Mouse (Mus musculus): ENCODE results near the gene Shisal1.

Gene Shisal1

DNA sequence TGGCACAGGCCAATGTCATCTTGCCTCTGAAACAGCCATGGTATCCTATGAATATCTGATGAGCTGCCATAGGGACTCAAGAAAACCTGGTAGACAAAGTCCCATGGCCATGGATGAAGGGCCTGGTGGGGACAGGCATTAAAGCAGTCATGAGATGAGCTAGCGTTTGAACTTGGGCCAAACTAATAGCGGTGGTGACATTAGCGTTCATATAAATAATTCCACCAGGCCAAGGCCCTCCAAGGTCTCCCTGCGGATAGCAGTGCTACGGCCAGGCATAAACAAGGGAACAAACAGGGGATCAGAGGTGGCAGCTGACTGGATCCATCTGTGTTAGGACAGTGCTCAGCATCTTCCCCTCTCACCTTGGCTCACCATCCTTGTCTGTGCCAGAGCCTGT is 21.2 kb downstream of the Shisal1 start:
- 91% methylated on average over 5 of the region's 5 CpGs for WGBS

DNA sequence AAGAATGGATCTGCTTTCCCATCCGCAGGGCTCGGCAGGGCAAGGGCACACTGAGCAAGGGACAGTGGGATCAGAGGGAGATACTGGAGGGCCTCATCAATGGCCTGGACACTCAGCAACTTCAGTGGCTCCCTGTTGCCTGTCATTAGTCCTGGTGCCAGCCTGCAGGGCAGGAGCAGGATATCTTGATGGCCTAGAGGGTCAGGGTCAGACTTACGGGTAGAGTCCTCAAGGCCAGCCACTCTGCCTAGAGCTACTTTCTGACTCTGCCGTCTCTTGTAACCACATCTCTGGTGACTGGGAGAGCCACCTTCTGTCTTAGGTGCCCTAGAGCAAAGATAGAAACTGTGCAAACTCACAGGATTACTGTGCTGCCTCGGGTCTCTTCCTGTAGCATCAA is 23.1 kb downstream of the Shisal1 start:
- WGBS: 88% methylated on average over 5 of the region's 5 CpGs

- 60% methylated on average over 4 of the region's 4 CpGs for WGBS
These were observed 28.7 kb downstream of the Shisal1 start for GRCm38 (mm10) chr15:84418266-84418610.

DNA sequence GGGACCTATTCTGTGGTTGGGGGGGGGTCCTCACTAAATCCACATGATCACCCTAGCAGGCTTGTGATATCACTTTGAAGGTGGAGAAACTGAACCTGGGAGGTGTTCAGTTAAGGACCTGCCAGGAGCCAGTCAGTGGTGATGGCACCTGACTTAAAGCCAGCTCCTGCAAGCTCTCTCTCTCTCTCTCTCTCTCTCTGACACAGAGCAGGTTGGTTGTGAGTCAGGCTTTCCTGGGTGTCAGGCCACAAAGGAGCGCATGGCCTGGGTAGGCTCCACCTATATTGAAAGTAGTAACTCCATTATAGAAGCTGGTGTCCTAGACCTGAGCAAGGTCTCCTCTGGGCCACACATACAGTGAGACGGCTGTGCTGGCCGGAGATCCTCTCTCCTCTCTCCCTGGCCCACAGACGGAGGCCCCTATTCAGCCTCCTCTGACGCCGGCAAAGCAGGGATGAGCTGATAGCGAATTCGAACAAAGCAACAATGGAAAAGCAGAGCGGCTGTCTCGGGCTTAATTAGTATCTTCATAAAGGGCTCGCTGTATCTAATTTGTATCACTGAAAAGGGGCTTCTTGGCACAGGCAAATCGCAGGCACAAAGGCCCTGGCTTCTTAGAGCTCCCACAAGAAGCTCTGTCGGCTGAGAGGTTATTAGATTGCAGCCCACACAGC is 29.2 kb downstream of the Shisal1 start:
- 57% methylated on average over 13 of the region's 13 CpGs for WGBS

DNA sequence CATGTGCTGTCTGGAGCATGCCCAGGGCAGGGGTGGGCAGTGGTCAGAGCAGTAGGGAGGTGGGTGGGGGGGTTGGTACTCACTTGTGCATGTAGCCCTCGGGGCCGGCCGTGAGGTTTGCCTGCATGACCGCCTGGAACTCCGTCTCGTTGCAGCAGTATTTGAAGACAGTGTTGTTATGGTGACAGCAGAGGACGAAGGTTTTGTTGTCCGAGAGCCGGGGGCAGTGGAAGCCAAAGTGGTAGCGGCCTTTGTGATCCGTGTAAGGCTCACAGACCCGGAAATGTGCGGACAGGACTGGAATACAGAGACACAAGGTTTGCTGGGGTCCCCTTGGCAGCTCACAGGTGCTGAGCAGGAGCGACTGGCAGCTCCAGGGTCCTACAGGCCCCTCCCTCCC is 29.9 kb downstream of the Shisal1 start:
- 67% methylated on average over 14 of the region's 14 CpGs for WGBS

DNA sequence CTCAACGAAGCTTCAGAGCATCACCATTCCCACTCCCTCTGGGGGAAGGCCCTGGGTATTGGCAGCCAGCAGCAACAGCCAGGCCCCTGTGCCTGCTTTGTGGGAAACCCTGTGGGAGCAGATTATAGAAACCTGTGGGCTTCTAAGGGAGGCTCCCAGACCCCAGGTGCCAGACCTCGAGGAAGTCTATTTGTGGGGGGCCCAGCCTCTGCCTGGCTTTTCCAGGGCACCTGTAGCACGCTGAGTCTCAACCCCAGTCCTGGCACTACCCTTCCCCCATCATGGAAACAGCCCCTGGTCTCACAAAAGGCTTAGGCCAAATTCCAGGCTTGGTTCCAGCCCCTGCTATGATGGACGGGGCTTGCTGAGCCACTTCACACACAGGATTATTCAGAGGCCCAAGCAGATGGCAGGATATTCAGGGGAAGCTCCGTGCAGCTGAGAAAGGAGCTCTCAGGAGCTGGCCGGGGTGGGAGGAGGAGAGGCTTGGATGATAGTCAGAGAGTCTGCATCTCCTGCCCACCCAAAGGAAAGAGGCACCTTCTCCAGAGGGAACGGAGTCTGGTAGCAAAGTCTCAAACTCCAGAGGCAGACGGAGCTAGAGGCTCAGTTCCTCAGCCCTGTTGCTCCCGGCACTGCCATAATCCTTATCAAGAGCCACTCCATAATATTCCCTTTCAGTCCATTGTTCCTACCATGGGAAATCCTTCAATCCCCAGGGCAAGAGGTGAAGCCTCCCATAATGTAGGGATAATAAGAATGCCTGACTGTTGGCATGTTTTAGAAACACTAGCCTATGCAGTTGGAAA is 32.7 kb downstream of the Shisal1 start:
- 27% methylated on average over 9 of the region's 9 CpGs for WGBS

GRCm38 (mm10) chr15:84412409-84412808 is 34.5 kb downstream of the Shisal1 start:
- 20% methylated on average over 6 of the region's 6 CpGs for WGBS

DNA sequence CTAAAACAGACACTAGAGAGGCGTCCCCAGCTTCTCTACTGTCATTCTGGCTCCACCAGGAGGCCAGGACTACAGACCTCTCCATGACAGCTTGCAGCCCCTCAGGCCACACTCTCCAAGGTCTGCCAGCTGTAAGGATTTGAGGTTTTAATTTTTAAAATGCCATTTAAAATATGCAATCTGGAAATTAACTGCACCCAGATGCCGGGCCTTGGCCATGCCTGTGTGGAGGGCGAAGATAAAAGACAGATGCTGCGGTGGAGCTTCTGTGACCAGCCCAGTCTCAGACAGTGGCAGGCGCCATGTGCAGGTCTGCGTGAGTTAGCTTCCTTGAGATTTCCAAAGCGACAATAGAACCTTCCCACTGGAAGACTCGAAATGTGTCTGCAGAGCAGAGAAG is 36.8 kb downstream of the Shisal1 start:
- 86% methylated on average over 8 of the region's 8 CpGs for WGBS

GRCm38 (mm10) chr15:84408576-84408975 is 38.3 kb downstream of the Shisal1 start:
- 41% methylated on average over 3 of the region's 3 CpGs for WGBS

- 97% methylated on average over 3 of the region's 3 CpGs for WGBS
These were observed 41.1 kb downstream of the Shisal1 start for GRCm38 (mm10) chr15:84405759-84406158.

DNA sequence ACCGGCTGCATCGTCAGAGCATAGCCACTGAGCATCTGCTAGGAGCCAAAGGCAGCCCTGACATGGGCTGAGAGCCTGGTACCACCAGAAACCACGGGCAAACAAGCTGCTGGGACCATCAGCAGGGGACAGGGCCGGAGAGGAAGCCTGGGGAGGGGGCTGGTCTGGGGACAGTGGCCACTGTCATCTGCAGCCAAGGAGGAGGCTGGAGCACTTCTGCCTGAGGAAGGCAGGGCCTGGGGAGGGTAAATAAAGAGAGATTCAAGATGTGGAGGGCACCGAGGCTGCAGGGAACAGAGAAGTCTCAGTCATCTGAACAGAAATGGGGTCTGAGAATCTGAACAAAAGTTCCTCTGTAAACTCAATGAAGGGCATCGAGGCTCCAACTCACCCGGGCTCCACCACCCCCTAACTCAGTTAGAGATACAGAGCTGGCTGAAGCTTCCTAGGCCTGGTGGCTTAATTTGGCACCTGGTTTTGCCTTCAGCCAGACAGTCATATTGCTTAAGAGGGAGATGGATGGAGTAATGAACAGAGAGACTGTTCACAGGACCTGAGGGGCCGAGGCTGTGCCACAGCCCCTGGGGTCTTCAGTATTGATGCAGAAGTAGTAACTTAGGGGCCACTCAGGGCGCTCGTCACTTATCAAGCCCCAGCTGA is 43.3 kb downstream of the Shisal1 start:
- WGBS: 74% methylated on average over 10 of the region's 10 CpGs

DNA sequence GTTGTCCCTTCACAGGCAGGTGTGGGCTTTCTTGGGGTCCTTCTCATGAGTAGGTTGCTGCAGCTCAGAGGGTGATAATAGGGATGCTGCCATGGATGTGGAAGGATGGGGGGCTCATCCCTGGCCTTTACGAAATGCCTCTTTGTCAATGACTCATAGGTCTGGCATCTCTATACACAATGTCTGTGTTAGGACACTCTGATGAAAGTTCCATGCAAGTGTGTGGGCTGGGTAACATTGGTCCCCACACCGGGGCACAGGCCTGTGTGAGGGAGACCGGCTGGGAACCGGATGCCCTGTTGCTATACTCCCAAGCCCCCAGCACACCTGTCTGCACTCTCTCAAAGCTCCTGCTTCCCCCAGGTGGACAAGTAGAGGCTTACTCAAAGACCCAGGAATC is 48.3 kb downstream of the Shisal1 start:
- 81% methylated on average over 4 of the region's 4 CpGs for WGBS

DNA sequence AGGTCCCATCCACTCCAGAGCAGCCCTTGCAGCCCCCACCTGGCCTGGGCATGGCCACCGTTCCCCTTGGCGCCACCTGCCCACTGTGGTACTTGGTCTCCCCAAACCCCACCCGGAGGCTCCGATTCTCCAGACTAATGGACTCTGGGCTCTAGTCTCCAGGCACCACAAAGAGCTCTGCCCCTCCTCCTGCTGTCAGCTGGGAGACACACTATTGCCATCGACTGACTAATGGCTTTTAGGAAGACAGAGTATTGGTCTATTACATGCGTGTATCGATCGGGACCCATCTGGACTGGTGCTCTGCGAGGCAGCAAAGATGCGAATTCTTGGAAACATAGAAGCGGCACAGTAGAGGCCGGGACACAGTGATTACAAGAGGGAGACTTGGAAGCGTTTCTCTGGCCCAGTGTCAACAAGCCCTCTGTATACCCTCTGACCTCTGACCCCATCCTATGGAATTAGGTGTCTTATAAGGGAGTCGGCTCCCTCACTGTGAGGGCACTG is 49.2 kb downstream of the Shisal1 start:
- 87% methylated on average over 14 of the region's 14 CpGs for WGBS

DNA sequence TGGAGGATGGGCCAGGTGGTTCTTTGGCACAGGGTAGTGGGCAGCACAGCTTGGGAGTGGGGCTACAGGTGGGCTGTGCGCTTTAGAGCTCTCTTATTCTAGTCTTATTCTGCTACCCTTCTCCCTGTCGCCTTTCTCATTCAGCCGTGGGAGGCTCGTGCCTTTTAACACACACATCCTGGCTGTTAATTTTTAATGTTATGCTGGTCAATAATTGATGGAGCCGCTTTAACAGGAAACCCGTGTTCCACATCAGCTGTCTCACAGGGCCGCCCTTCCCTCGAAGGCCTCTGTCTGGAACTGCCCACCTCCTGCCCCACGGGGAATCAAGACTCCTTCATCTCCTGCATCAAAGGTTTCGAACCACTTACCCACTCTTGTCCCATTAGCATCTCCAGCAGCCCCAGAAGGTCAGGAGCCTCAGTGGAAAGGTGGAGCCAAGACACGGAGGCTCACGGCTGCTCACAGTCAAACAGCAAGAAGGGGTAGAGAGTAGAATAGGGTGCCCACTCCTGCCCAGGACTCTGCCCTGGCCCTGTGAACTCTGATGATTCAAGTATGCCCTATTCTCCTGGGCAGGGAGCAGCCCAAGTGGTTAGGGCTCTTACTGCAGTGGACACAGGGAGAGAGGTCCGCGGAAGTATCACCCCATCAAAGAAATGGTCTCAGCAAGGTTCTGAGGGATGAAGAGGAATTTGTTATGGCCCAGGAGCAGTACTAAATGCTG is 51.4 kb downstream of the Shisal1 start:
- WGBS: 95% methylated on average over 14 of the region's 14 CpGs

DNA sequence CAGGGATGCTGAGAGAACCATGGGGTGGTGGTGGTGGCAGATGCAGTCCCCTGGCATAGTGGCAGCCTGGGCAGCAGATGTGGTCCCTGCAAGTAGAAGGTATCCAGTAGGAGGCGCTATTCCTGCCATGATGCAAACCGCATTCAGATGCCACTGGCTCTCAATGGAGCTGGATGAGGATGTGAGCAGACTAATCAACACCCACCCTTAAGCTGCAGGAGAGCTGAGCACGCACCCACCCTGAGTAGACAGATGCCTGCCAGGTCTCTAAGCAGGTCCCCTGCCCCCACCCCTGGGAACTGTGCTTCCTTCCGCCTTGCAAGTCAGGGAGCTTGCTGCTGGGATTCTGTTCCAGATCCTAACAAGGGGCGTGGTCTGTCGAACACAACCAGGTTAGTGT is 53.6 kb downstream of the Shisal1 start:
- WGBS: 50% methylated on average over 6 of the region's 6 CpGs

DNA sequence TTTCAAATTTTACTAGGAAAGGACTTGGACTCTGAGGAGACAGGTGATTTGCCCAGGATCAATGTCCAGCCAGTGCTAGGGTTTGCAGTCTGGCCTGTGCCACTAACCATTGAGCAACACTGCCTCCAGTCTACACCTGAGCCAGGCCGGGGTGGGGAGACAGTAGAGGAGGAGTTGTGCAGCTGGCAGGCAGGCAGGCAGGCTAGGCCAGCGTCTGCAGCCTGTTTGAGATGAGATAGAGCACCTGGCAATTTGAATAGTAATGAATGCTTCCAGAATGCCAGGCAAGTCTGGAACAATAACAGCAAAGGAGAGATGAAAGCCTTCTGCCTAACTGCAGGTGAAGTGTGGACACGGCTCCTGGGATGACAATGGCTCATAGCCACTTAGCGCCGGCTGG is 54.1 kb downstream of the Shisal1 start:
- 70% methylated on average over 5 of the region's 5 CpGs for WGBS

GRCm38 (mm10) chr15:84392131-84392530 is 54.8 kb downstream of the Shisal1 start:
- 94% methylated on average over 4 of the region's 4 CpGs for WGBS

DNA sequence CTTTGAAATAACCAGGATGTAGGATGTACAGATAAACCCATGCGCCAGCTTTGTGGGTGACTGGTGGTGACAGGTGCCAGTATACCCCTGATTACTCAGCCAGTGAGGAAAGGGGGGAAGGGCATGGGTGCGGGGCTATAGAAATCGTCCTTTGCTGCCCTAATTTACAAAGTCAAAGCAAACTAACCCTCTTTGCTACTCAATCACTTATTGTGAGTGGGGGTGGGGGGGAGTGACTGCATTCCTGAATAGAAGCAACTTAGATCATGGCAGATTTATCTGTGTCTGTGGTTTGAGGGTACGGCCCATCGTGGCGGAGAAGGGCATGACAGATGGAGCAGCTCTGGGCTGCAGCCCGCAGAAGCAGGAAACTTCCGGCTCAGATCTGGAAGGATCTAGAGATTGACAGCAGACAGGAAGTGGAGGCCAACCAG is 58.2 kb downstream of the Shisal1 start:
- 84% methylated on average over 8 of the region's 8 CpGs for WGBS

DNA sequence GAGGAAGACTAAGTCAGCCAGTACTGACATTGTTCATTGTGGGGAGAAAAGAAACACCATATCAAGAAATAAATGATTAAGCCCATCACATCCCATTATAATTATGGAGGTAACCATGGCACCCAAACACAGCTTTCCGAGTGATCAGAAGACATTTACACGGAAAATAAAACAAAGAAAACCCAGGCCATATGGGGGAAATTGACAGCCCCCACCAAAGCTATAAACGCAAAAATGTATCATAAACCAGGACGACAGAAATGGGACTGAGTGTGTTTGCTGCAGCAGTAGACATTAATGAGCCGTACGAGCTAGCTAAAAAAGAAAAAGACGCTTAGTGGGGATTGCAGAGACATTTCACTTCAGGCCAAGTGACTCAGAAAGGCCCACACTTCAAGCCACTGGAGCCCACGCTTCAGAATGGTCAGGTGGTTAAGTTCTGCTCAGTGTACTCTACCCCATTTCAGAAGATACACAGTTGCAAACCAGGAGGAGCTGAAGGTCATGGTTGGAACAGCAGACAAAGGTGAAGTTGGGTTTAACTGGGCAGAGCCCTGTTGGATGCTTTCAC is 60.8 kb downstream of the Shisal1 start:
- 58% methylated on average over 8 of the region's 8 CpGs for WGBS

DNA sequence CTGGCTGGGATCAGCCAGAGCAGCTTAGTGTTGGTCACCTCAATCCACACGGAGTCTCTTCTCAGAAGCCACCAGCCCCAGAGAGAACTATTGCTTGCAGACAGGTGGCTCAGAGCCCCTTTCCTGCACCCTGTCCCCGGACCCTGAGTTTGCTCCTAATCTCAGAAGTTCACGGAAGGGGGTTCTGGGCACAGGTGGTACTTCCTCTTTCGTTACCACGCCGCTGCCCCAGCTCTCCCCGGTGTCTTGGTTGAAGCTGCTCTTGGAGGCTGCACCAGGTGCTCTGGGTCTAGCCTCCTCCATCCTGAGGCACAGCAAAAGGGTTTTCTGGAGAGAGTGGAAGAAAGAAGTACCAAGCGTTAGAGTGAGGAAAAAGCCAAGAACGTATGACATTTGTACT is 62.8 kb downstream of the Shisal1 start:
- 90% methylated on average over 9 of the region's 9 CpGs for WGBS

- 73% methylated on average over 10 of the region's 10 CpGs for WGBS
These were observed 66.7 kb downstream of the Shisal1 start for GRCm38 (mm10) chr15:84380181-84380580.

DNA sequence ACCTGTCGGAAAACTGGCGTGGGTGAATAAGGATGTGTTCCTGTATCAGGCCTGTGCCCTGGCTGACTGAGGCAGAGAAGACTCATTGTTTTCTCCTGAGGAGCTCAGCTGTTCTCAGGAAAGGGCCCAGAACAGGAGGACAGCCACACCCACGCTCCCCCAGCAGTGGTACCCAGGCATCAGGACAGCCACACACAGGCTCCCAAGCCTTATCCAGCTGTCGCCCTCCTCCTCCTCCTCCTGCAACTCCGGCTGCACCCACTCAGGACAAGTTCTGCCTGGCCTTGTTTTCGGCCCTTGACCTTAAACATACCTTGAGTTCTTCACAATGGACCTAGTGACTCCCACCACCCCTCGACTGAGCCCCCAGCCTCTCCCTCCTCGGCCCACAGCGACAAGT is 68.2 kb downstream of the Shisal1 start:
- WGBS: 79% methylated on average over 9 of the region's 9 CpGs
